Mouse (Mus musculus): ENCODE measurements around the gene Wfikkn1. TPM values are rescaled to one million over a fixed set of nuclear protein-coding genes. Genes with fewer than 3 reads are reported as not detected.
A peak's percentile ranks its signal among the peaks of the same experiment; 100 is the strongest.

Gene Wfikkn1
- polyA plus RNA-seq, 1 experiment from 2014 or later, result 0.69 TPM

- no peak overlapping the region for H3K9ac ChIP-seq (ENCODE audit: low read length)
- H3K4me1 ChIP-seq (replicated peaks; ENCODE audit: control insufficient read depth, insufficient read depth, low read length), result no peaks in the 10 kb centered on the region
- H3K4me2 ChIP-seq (ENCODE audit: low read length), result no peak overlapping the region
- DNase-seq (ENCODE audit: low spot score) (peak; percentile 77), ATAC-seq (replicated peaks; ENCODE audit: low FRiP score, low TSS enrichment, low read depth) (peak; percentile 82)
- H3K27me3 ChIP-seq (replicated peaks; ENCODE audit: control insufficient read depth, insufficient read depth, low read length), result no peaks in the 10 kb centered on the region
- H3K4me3 ChIP-seq (ENCODE audit: low read depth, low read length), result no peak overlapping the region
- WGBS, result 41% methylated on average over 2 of the region's 2 CpGs
- no peaks in the 10 kb centered on the region for H3K9me3 ChIP-seq (ENCODE audit: control insufficient read depth, low read length)
- H3K36me3 ChIP-seq (ENCODE audit: control insufficient read depth, insufficient read depth, low read length), result peaks cover 13% of the 10 kb centered on the region
- H3K27ac ChIP-seq (ENCODE audit: low read depth), result no peak overlapping the region
Measured at GRCm38 (mm10) chr17:25893975-25894617, 13.4 kb upstream of the Wfikkn1 start.

GRCm38 (mm10) chr17:25888837-25889236 lies 8.2 kb upstream of the Wfikkn1 start:
- Histone ChIP-seq H3K36me3 (ENCODE audit: control insufficient read depth, insufficient read depth, low read length) (peaks cover 38% of the 10 kb centered on the region), H3K4me1 (replicated peaks; ENCODE audit: control insufficient read depth, insufficient read depth, low read length) (no peaks in the 10 kb centered on the region), H3K27ac (ENCODE audit: low read depth) (no peak overlapping the region), H3K4me2 (ENCODE audit: low read length) (no peak overlapping the region), H3K9me3 (ENCODE audit: control insufficient read depth, low read length) (no peaks in the 10 kb centered on the region), H3K27me3 (replicated peaks; ENCODE audit: control insufficient read depth, insufficient read depth, low read length) (no peaks in the 10 kb centered on the region), H3K9ac (ENCODE audit: low read length) (no peak overlapping the region), H3K4me3 (ENCODE audit: low read depth, low read length) (no peak overlapping the region)
- ATAC-seq (replicated peaks; ENCODE audit: low FRiP score, low TSS enrichment, low read depth), result no peak
- DNase-seq (ENCODE audit: low spot score), result no peak
- WGBS, result 92% methylated on average over 3 of the region's 3 CpGs

- 73% methylated on average over 10 of the region's 10 CpGs for WGBS
- H3K9ac ChIP-seq (ENCODE audit: low read length), result no peak overlapping the region
- DNase-seq (ENCODE audit: low spot score) (no peak), ATAC-seq (replicated peaks; ENCODE audit: low FRiP score, low TSS enrichment, low read depth) (no peak)
- peaks cover 52% of the 10 kb centered on the region for H3K36me3 ChIP-seq (ENCODE audit: control insufficient read depth, insufficient read depth, low read length)
- H3K4me3 ChIP-seq (ENCODE audit: low read depth, low read length), result no peak overlapping the region
- no peaks in the 10 kb centered on the region for H3K9me3 ChIP-seq (ENCODE audit: control insufficient read depth, low read length)
- H3K4me2 ChIP-seq (ENCODE audit: low read length), result no peak overlapping the region
- H3K27me3 ChIP-seq (replicated peaks; ENCODE audit: control insufficient read depth, insufficient read depth, low read length), result no peaks in the 10 kb centered on the region
- H3K27ac ChIP-seq (ENCODE audit: low read depth), result no peak overlapping the region
- H3K4me1 ChIP-seq (replicated peaks; ENCODE audit: control insufficient read depth, insufficient read depth, low read length), result no peaks in the 10 kb centered on the region
Measured at GRCm38 (mm10) chr17:25887467-25887866, 6.8 kb upstream of the Wfikkn1 start.

GRCm38 (mm10) chr17:25886806-25887205 lies 6.1 kb upstream of the Wfikkn1 start:
- Histone ChIP-seq H3K27me3 (replicated peaks; ENCODE audit: control insufficient read depth, insufficient read depth, low read length) (no peaks in the 10 kb centered on the region), H3K4me3 (ENCODE audit: low read depth, low read length) (no peak overlapping the region), H3K4me2 (ENCODE audit: low read length) (no peak overlapping the region), H3K27ac (ENCODE audit: low read depth) (no peak overlapping the region), H3K9me3 (ENCODE audit: control insufficient read depth, low read length) (no peaks in the 10 kb centered on the region), H3K9ac (ENCODE audit: low read length) (no peak overlapping the region), H3K4me1 (replicated peaks; ENCODE audit: control insufficient read depth, insufficient read depth, low read length) (no peaks in the 10 kb centered on the region), H3K36me3 (ENCODE audit: control insufficient read depth, insufficient read depth, low read length) (peaks cover 58% of the 10 kb centered on the region)
- ATAC-seq (replicated peaks; ENCODE audit: low FRiP score, low TSS enrichment, low read depth), result no peak
- DNase-seq (ENCODE audit: low spot score), result no peak

GRCm38 (mm10) chr17:25885636-25886035 lies 5.0 kb upstream of the Wfikkn1 start:
- Histone ChIP-seq H3K9ac (ENCODE audit: low read length) (no peak overlapping the region), H3K27ac (ENCODE audit: low read depth) (no peak overlapping the region), H3K4me3 (ENCODE audit: low read depth, low read length) (no peak overlapping the region), H3K4me2 (ENCODE audit: low read length) (no peak overlapping the region), H3K9me3 (ENCODE audit: control insufficient read depth, low read length) (no peaks in the 10 kb centered on the region), H3K27me3 (replicated peaks; ENCODE audit: control insufficient read depth, insufficient read depth, low read length) (no peaks in the 10 kb centered on the region), H3K36me3 (ENCODE audit: control insufficient read depth, insufficient read depth, low read length) (peaks cover 55% of the 10 kb centered on the region), H3K4me1 (replicated peaks; ENCODE audit: control insufficient read depth, insufficient read depth, low read length) (no peaks in the 10 kb centered on the region)
- no peak for DNase-seq (ENCODE audit: low spot score)
- no peak for ATAC-seq (replicated peaks; ENCODE audit: low FRiP score, low TSS enrichment, low read depth)
- 74% methylated on average over 4 of the region's 4 CpGs for WGBS

GRCm38 (mm10) chr17:25883824-25884223 lies 3.2 kb upstream of the Wfikkn1 start:
- 90% methylated on average over 3 of the region's 3 CpGs for whole genome bisulfite sequencing
- no peaks in the 10 kb centered on the region; the same call in 1 of the 2 replicates for H3K4me1 ChIP-seq (replicated peaks; ENCODE audit: control insufficient read depth, insufficient read depth, low read length)
- no peak for ATAC-seq (replicated peaks; ENCODE audit: low FRiP score, low TSS enrichment, low read depth)
- no peak overlapping the region for H3K4me3 ChIP-seq (ENCODE audit: low read depth, low read length)
- H3K27me3 ChIP-seq (replicated peaks; ENCODE audit: control insufficient read depth, insufficient read depth, low read length), result no peaks in the 10 kb centered on the region
- no peak overlapping the region for H3K4me2 ChIP-seq (ENCODE audit: low read length)
- H3K36me3 ChIP-seq (ENCODE audit: control insufficient read depth, insufficient read depth, low read length), result peaks cover 54% of the 10 kb centered on the region
- H3K9ac ChIP-seq (ENCODE audit: low read length), result no peak overlapping the region
- H3K9me3 ChIP-seq (ENCODE audit: control insufficient read depth, low read length), result no peaks in the 10 kb centered on the region
- H3K27ac ChIP-seq (ENCODE audit: low read depth), result no peak overlapping the region
- no peak for DNase-seq (ENCODE audit: low spot score)

GRCm38 (mm10) chr17:25883268-25883667 lies 2.6 kb upstream of the Wfikkn1 start:
- no peak for ATAC-seq (replicated peaks; ENCODE audit: low FRiP score, low TSS enrichment, low read depth)
- H3K36me3 ChIP-seq (ENCODE audit: control insufficient read depth, insufficient read depth, low read length), result peaks cover 55% of the 10 kb centered on the region

GRCm38 (mm10) chr17:25882306-25882705 lies 1.6 kb upstream of the Wfikkn1 start:
- Histone ChIP-seq H3K27ac (ENCODE audit: low read depth) (no peak overlapping the region), H3K36me3 (ENCODE audit: control insufficient read depth, insufficient read depth, low read length) (peaks cover 59% of the 10 kb centered on the region), H3K4me2 (ENCODE audit: low read length) (no peak overlapping the region), H3K4me3 (ENCODE audit: low read depth, low read length) (no peak overlapping the region), H3K4me1 (replicated peaks; ENCODE audit: control insufficient read depth, insufficient read depth, low read length) (no peaks in the 10 kb centered on the region; the same call in 1 of the 2 replicates), H3K9ac (ENCODE audit: low read length) (no peak overlapping the region), H3K27me3 (replicated peaks; ENCODE audit: control insufficient read depth, insufficient read depth, low read length) (no peaks in the 10 kb centered on the region), H3K9me3 (ENCODE audit: control insufficient read depth, low read length) (no peaks in the 10 kb centered on the region)
- no peak for ATAC-seq (replicated peaks; ENCODE audit: low FRiP score, low TSS enrichment, low read depth)
- WGBS, result 33% methylated on average over 5 of the region's 5 CpGs
- no peak for DNase-seq (ENCODE audit: low spot score)

More at GRCm38 (mm10) chr17:25883268-25883667, 2.6 kb upstream of the Wfikkn1 start:
- DNase-seq (ENCODE audit: low spot score), result no peak
- Histone ChIP-seq H3K4me3 (ENCODE audit: low read depth, low read length) (no peak overlapping the region), H3K9ac (ENCODE audit: low read length) (no peak overlapping the region), H3K4me2 (ENCODE audit: low read length) (no peak overlapping the region), H3K4me1 (replicated peaks; ENCODE audit: control insufficient read depth, insufficient read depth, low read length) (no peaks in the 10 kb centered on the region; the same call in 1 of the 2 replicates), H3K9me3 (ENCODE audit: control insufficient read depth, low read length) (no peaks in the 10 kb centered on the region), H3K27ac (ENCODE audit: low read depth) (no peak overlapping the region), H3K27me3 (replicated peaks; ENCODE audit: control insufficient read depth, insufficient read depth, low read length) (no peaks in the 10 kb centered on the region)
- 82% methylated on average over 8 of the region's 8 CpGs for WGBS

- no peaks in the 10 kb centered on the region for H3K27me3 ChIP-seq (replicated peaks; ENCODE audit: control insufficient read depth, insufficient read depth, low read length)
- H3K4me3 ChIP-seq (ENCODE audit: low read depth, low read length), result no peak overlapping the region
- peaks cover 4% of the 10 kb centered on the region for H3K4me1 ChIP-seq (replicated peaks; ENCODE audit: control insufficient read depth, insufficient read depth, low read length)
- no peak overlapping the region for H3K4me2 ChIP-seq (ENCODE audit: low read length)
- DNase-seq (ENCODE audit: low spot score) (no peak), ATAC-seq (replicated peaks; ENCODE audit: low FRiP score, low TSS enrichment, low read depth) (no peak)
- peaks cover 56% of the 10 kb centered on the region for H3K36me3 ChIP-seq (ENCODE audit: control insufficient read depth, insufficient read depth, low read length)
- 29% methylated on average over 4 of the region's 4 CpGs for WGBS
- H3K9ac ChIP-seq (ENCODE audit: low read length), result no peak overlapping the region
- no peaks in the 10 kb centered on the region for H3K9me3 ChIP-seq (ENCODE audit: control insufficient read depth, low read length)
- H3K27ac ChIP-seq (ENCODE audit: low read depth), result no peak overlapping the region
Measured at GRCm38 (mm10) chr17:25881691-25882090, 1.0 kb upstream of the Wfikkn1 start.
